Mouse (Mus musculus) heart, embryonic 10.5 days (tissue): ENCODE results near the gene Mdc1. TPM values are rescaled to one million over a fixed set of nuclear protein-coding genes. Genes with fewer than 3 reads are reported as not detected.
A peak's percentile ranks its signal among the peaks of the same experiment; 100 is the strongest.
"Not testable (repeated sequence)": the region's sequence is repeated elsewhere in the genome, so short reads cannot be mapped to it uniquely, and the experiment has no call there.

Source experiments
- DNase-seq: peaks from one replicate; pipeline ENCODE4 v3.0.0-alpha.2; 2017; ENCODE audit warnings: low spot score
- H3K27ac ChIP-seq: fragments of 300-500 bp; sonication (generic); 2 replicates; pipeline ENCODE4 v1.5.1; 2016; ENCODE audit warnings: mild to moderate bottlenecking
- H3K27me3 ChIP-seq: fragments of 300-500 bp; sonication (generic); 2 replicates; pipeline ENCODE4 v1.6.1; 2016; ENCODE audit warnings: mild to moderate bottlenecking; ENCODE audit not compliant: poor library complexity, insufficient read depth, severe bottlenecking
- H3K36me3 ChIP-seq: fragments of 300-500 bp; sonication (generic); 2 replicates; pipeline ENCODE4 v1.6.1; 2016; ENCODE audit warnings: mild to moderate bottlenecking, moderate library complexity
- H3K4me1 ChIP-seq: fragments of 300-500 bp; sonication (generic); 2 replicates; pipeline ENCODE4 v1.6.1; 2016; ENCODE audit warnings: mild to moderate bottlenecking
- H3K4me3 ChIP-seq: fragments of 300-500 bp; sonication (generic); 2 replicates; pipeline ENCODE4 v1.5.1; 2016; ENCODE audit warnings: mild to moderate bottlenecking, moderate library complexity
- H3K9me3 ChIP-seq: fragments of 300-500 bp; sonication (generic); 2 replicates; pipeline ENCODE4 v1.6.1; 2016; ENCODE audit warnings: mild to moderate bottlenecking, moderate library complexity
- WGBS: fragments of 180-500 bp; shearing (Covaris S2); methylation state at CpG from one replicate; pipeline ENCODE4 v1.1.7; 2016; 5-methylcytosine and 5-hydroxymethylcytosine counted together
- polyA plus RNA-seq: library from polyadenylated mRNA; unstranded; fragments of >200 nt; fragmentation: Nextera tagmentation; extraction: Ambion mirVana; gene quantifications from 2 replicates; pipeline ENCODE4 v1.2.1, GENCODE M21; 2016

Gene Mdc1
- polyA plus RNA-seq, 1 experiment from 2014 or later, result 29.1 TPM

- Histone ChIP-seq H3K36me3 (peaks cover 33% of the 10 kb centered on the region), H3K9me3 (no peaks in the 10 kb centered on the region), H3K4me1 (peaks cover 31% of the 10 kb centered on the region), H3K27me3 (no peaks in the 10 kb centered on the region), H3K27ac (peak overlapping the region; percentile 98), H3K4me3 (peak overlapping the region; percentile 80)
- WGBS, result under 1% methylated on average over 5 of the region's 5 CpGs
- no peak for DNase-seq
These were observed 2.7 kb upstream of the Mdc1 start for GRCm38 (mm10) chr17:35838570-35838969.

GRCm38 (mm10) chr17:35839002-35839401 lies 2.3 kb upstream of the Mdc1 start:
- H3K4me3 ChIP-seq, result peak overlapping the region; percentile 80
- H3K27me3 ChIP-seq, H3K9me3 ChIP-seq, DNase-seq: not testable (repeated sequence)
- peak overlapping the region; percentile 98 for H3K27ac ChIP-seq
- peaks cover 31% of the 10 kb centered on the region for H3K4me1 ChIP-seq
- WGBS, result 59% methylated on average over 3 of the region's 3 CpGs
- peaks cover 29% of the 10 kb centered on the region for H3K36me3 ChIP-seq

DNA sequence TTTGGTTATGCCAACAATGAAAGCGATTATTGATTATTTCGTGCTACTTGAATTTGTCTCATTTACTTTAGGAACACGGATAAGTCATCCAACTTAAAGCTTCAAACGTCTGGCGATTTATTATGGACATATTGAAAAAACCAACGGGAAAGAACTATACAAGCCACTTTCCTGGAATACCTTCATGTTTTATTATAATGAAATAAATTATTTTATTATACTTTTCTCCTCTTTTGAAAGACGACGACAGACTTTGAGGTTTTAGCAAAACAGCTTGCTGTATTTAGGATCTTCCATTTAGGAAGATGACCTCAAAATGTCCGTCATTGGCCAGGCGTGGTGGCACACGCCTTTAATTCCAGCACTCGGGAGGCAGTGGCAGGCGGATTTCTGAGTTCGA lies 754 bp upstream of the Mdc1 start:
- no peaks in the 10 kb centered on the region for H3K9me3 ChIP-seq

DNA sequence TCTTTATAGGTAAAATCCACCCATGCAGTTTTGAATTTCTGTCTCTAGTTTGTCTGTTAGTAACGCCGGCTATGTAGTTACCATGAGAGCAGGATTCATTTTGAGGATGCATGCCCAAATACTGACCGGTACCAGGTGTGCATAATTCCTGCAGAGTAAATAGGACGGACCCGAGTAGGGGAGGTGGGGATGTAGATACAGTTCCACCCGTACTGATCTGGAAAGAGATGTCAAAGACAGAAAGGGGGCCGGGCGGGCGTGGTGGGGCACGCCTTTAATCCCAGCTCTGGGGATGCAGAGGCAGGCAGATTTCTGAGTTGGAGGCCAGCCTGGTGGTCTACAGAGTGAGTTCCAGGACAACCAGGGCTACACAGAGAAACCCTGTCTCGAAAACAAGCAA lies 691 bp downstream of the Mdc1 start:
- Histone ChIP-seq H3K4me3 (peak overlapping the region; percentile 77), H3K36me3 (peaks cover 24% of the 10 kb centered on the region), H3K4me1 (peaks cover 15% of the 10 kb centered on the region), H3K9me3 (no peaks in the 10 kb centered on the region), H3K27me3 (no peaks in the 10 kb centered on the region), H3K27ac (peak overlapping the region; percentile 94)
- DNase-seq, result no peak
- 14% methylated on average over 11 of the region's 11 CpGs for WGBS

More for the DNA sequence above, 754 bp upstream of the Mdc1 start:
- Histone ChIP-seq H3K4me3 (peak overlapping the region; percentile 77), H3K36me3 (peaks cover 24% of the 10 kb centered on the region), H3K27ac (peak overlapping the region; percentile 94), H3K27me3 (no peaks in the 10 kb centered on the region), H3K4me1 (peaks cover 21% of the 10 kb centered on the region)
- WGBS, result 53% methylated on average over 14 of the region's 14 CpGs
- DNase-seq, result no peak

- WGBS, result 91% methylated on average over 3 of the region's 3 CpGs
- Histone ChIP-seq H3K9me3 (no peaks in the 10 kb centered on the region), H3K4me1 (peaks cover 15% of the 10 kb centered on the region), H3K36me3 (peaks cover 39% of the 10 kb centered on the region), H3K27ac (no peak overlapping the region), H3K27me3 (no peaks in the 10 kb centered on the region), H3K4me3 (no peak overlapping the region)
- no peak for DNase-seq
These were observed 2.2 kb downstream of the Mdc1 start for GRCm38 (mm10) chr17:35843514-35843913.

GRCm38 (mm10) chr17:35848112-35848511 lies 6.8 kb downstream of the Mdc1 start:
- H3K36me3 ChIP-seq, result peaks cover 83% of the 10 kb centered on the region
- H3K9me3 ChIP-seq, result no peaks in the 10 kb centered on the region
- H3K4me1 ChIP-seq, result no peaks in the 10 kb centered on the region
- H3K27ac ChIP-seq, result no peak overlapping the region
- DNase-seq, result no peak
- H3K27me3 ChIP-seq, result no peaks in the 10 kb centered on the region
- no peak overlapping the region for H3K4me3 ChIP-seq
- WGBS, result 44% methylated on average over 1 of the region's 1 CpGs

- no peaks in the 10 kb centered on the region for H3K27me3 ChIP-seq
- H3K9me3 ChIP-seq, result no peaks in the 10 kb centered on the region
- H3K27ac ChIP-seq, result no peak overlapping the region
- H3K36me3 ChIP-seq, result peaks cover 93% of the 10 kb centered on the region
- no peak overlapping the region for H3K4me3 ChIP-seq
- H3K4me1 ChIP-seq, result no peaks in the 10 kb centered on the region
- WGBS, result 72% methylated on average over 3 of the region's 3 CpGs
- DNase-seq, result peak; percentile 65
These were observed 9.7 kb downstream of the Mdc1 start for GRCm38 (mm10) chr17:35850974-35851373.

- Histone ChIP-seq H3K36me3 (peaks cover 37% of the 10 kb centered on the region), H3K9me3 (no peaks in the 10 kb centered on the region), H3K4me1 (peaks cover 19% of the 10 kb centered on the region), H3K27ac (no peak overlapping the region), H3K27me3 (no peaks in the 10 kb centered on the region), H3K4me3 (no peak overlapping the region)
- WGBS, result 76% methylated on average over 1 of the region's 1 CpGs
- DNase-seq, result no peak
These were observed 18.1 kb downstream of the Mdc1 start for GRCm38 (mm10) chr17:35859371-35859770.

- 51% methylated on average over 2 of the region's 2 CpGs for WGBS
- peak; percentile 61 for DNase-seq
- Histone ChIP-seq H3K9me3 (no peaks in the 10 kb centered on the region), H3K36me3 (peaks cover 33% of the 10 kb centered on the region), H3K4me3 (no peak overlapping the region), H3K4me1 (peaks cover 24% of the 10 kb centered on the region), H3K27ac (no peak overlapping the region), H3K27me3 (no peaks in the 10 kb centered on the region)
These were observed 18.5 kb downstream of the Mdc1 start for GRCm38 (mm10) chr17:35859835-35860234.

- Histone ChIP-seq H3K36me3 (peaks cover 28% of the 10 kb centered on the region), H3K27ac (peak overlapping the region; percentile 96), H3K27me3 (no peaks in the 10 kb centered on the region), H3K4me1 (peaks cover 27% of the 10 kb centered on the region), H3K9me3 (no peaks in the 10 kb centered on the region), H3K4me3 (peak overlapping the region; percentile 80)
- 6% methylated on average over 12 of the region's 12 CpGs for WGBS
- DNase-seq, result no peak
These were observed 19.5 kb downstream of the Mdc1 start for GRCm38 (mm10) chr17:35860831-35861197.

- Histone ChIP-seq H3K9me3 (no peaks in the 10 kb centered on the region), H3K36me3 (peaks cover 26% of the 10 kb centered on the region)
- DNase-seq, result peak; percentile 95
These were observed 20.0 kb downstream of the Mdc1 start, which contains the start of gene Nrm for GRCm38 (mm10) chr17:35861198-35861857. Gene Nrm (plus strand): TSS chr17:35861318.

GRCm38 (mm10) chr17:35864832-35865353 lies 23.6 kb downstream of the Mdc1 start:
- Histone ChIP-seq H3K27me3 (no peaks in the 10 kb centered on the region), H3K36me3 (peaks cover 7% of the 10 kb centered on the region), H3K9me3 (no peaks in the 10 kb centered on the region), H3K4me3 (peak overlapping the region; percentile 71), H3K27ac (peak overlapping the region; percentile 93), H3K4me1 (peaks cover 57% of the 10 kb centered on the region)
- WGBS, result 25% methylated on average over 10 of the region's 10 CpGs
- DNase-seq, result no peak

More at GRCm38 (mm10) chr17:35861198-35861857, 20.0 kb downstream of the Mdc1 start, which contains the start of gene Nrm:
- Histone ChIP-seq H3K4me1 (peaks cover 27% of the 10 kb centered on the region), H3K27ac (peak within 1 kb of the TSS; percentile 96), H3K27me3 (no peaks in the 10 kb centered on the region), H3K4me3 (peak within 1 kb of the TSS; percentile 80)
- under 1% methylated on average over 47 of the region's 47 CpGs for WGBS

DNA sequence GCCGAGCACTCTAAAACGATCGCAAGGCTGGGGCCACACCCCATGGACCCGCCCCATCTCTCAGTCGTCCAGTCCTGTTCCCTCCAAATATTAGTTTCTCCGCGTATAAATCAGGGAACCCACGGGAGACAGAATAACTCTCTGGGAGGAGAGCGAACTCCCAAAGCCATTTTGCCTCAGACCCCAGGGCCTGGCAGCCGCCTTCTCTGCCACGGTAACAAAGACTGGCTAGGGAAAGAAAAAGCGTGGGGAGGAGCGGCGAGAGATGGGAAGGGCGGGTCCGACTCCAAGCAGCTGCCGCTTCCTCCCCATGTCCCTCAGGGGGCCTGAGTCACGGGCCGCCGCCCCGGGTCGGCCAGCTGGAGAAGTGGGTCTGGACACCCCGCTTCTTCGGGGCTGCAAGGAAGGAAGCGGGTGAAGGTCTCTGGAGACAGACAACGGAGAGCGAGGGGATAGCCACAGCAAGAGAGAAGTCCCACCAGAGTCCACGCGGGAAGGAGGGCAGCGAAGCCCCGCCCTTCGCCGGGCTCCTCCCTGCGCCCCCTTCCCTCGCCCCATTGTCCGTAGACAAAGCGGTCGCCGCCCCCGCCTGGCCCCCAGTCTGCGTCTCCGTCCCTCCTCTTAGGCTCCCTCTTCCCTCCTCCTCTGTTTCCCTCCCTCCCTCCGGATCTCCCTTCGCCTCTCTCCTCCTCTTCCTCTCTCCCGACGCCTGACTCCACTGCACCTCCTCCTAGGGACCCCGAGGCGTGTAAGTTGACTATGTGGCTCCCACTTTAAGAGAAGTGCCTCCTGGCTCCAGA lies 24.4 kb downstream of the Mdc1 start, which contains the start of gene Ppp1r18:
Ppp1r18 (plus strand) TSS at position 113 of the 800 bp plus-strand sequence.
- H3K9me3 ChIP-seq, result no peaks in the 10 kb centered on the region
- under 1% methylated on average over 45 of the region's 48 CpGs for WGBS
- peak; percentile 93 for DNase-seq
- peaks cover 61% of the 10 kb centered on the region for H3K4me1 ChIP-seq
- peaks cover 12% of the 10 kb centered on the region for H3K36me3 ChIP-seq
- H3K27ac ChIP-seq, result peak within 1 kb of the TSS; percentile 93
- no peaks in the 10 kb centered on the region for H3K27me3 ChIP-seq
- H3K4me3 ChIP-seq, result peak within 1 kb of the TSS; percentile 71
